In the genomic region with DNA sequence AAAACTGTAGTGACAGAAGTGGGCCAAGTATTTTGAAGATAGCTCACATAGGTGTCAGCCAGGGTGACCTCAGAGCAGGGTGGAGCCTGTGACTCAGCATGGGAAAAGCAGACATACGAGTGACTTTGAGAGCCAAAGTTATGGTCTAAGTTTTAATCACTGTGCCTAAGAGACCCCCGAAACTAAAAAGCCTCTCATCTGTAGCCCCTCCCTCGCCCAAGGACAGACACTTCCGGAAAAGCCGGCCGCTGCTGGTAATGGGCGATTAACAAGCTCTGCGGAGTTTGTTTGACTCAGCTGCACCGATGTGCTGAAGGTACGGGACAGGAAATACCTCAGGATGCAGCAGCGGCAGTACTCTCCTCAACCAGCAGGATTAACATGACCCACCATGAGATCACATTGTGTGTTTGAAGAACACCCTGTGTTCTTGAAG, we compare ENCODE assay signal across 9 mouse cellular contexts.
A peak's percentile ranks its signal among the peaks of the same experiment; 100 is the strongest.
DNase-seq lines count a peak whose midpoint lies in the region; ATAC-seq and TF ChIP-seq lines count a peak whose summit lies in the region.
"Had no signal": no experiment of that assay in that cellular context is flagged by ENCODE, and none has a peak within 500 bp of the region (broad histone marks: within the 10 kb centered on the region; RNA-seq: fewer than 3 reads in every experiment).

No protein-coding gene starts in this region.

- no peak for DNase-seq in left cerebral cortex, adult 2 months (ENCODE audit: extremely low spot score in 1 of 2, low spot score in 2 of 2)
- DNase-seq in left cerebral cortex, postnatal 14 days (ENCODE audit: low spot score in 2 of 2): no peak
- peak; percentile 11 for DNase-seq in liver
- DNase-seq in left cerebral cortex, adult 18-20 months (ENCODE audit: low spot score in 2 of 2): no peak
- DNase-seq in urinary bladder, postnatal 25 days (ENCODE audit: low spot score): no peak
- DNase-seq in right cerebral cortex, postnatal 4 days: no peak

- intact Hi-C loops in left cerebral cortex, adult 2 months (cut with DNase I): no loop called here
- intact Hi-C loops in left cerebral cortex, postnatal 14 days (cut with DNase I): loop anchor here (5.0 kb wide), 1 partner anchor 384 kb away; no protein-coding TSS in a partner anchor

- H3K9me3 ChIP-seq in stomach, embryonic 16.5 days (replicated peaks; ENCODE audit: control insufficient read depth, low read length): no peaks in the 10 kb centered on the region
- H3K9me3 ChIP-seq: embryonic facial prominence, embryonic 12.5 days had no signal

- H3K4me2 ChIP-seq in stomach, embryonic 16.5 days (ENCODE audit: low read depth, low read length): 0 out of 2 replicates have a peak overlapping the region, but pooled peaks have one; percentile 3
- H3K4me2 ChIP-seq: embryonic facial prominence, embryonic 12.5 days had no signal

- no peak for ATAC-seq in stomach, embryonic 16.5 days (ENCODE audit: insufficient read depth, low FRiP score)

- H3K4me3 ChIP-seq in left cerebral cortex, adult 2 months: no peak overlapping the region
- peak overlapping the region; percentile 15; the same call in 1 of the 2 replicates for H3K4me3 ChIP-seq in brown adipose tissue, adult 24 weeks (ENCODE audit: insufficient read depth, low read depth, low read length)
- H3K4me3 ChIP-seq in stomach, embryonic 16.5 days (replicated peaks; ENCODE audit: low read length): no peak overlapping the region
- H3K4me3 ChIP-seq: embryonic facial prominence, embryonic 12.5 days had no signal

- H3K36me3 ChIP-seq in stomach, embryonic 16.5 days (ENCODE audit: control insufficient read depth, insufficient read depth, low read length): no peaks in the 10 kb centered on the region
- H3K36me3 ChIP-seq: embryonic facial prominence, embryonic 12.5 days had no signal

- H3K27me3 ChIP-seq in stomach, embryonic 16.5 days (ENCODE audit: control insufficient read depth, insufficient read depth, low read length): no peaks in the 10 kb centered on the region
- H3K27me3 ChIP-seq: embryonic facial prominence, embryonic 12.5 days had no signal

- peak; percentile 24; the same call in 1 of the 2 replicates for TF ChIP-seq CTCF in left cerebral cortex, adult 2 months (IDR thresholded peaks at IDR 0.05)

- no peak overlapping the region for H3K27ac ChIP-seq in left cerebral cortex, adult 2 months
- peak overlapping the region; percentile 62 for H3K27ac ChIP-seq in brown adipose tissue, adult 24 weeks (replicated peaks; ENCODE audit: low read depth, low read length)
- no peak overlapping the region for H3K27ac ChIP-seq in stomach, embryonic 16.5 days (ENCODE audit: low read length)
- H3K27ac ChIP-seq: embryonic facial prominence, embryonic 12.5 days had no signal

- 69% methylated on average over 11 of the region's 11 CpGs for WGBS in stomach, embryonic 16.5 days

- H3K9ac ChIP-seq in stomach, embryonic 16.5 days (ENCODE audit: low read length): no peak overlapping the region
- H3K9ac ChIP-seq: embryonic facial prominence, embryonic 12.5 days had no signal

- peaks cover 9% of the 10 kb centered on the region for H3K4me1 ChIP-seq in brown adipose tissue, adult 24 weeks (ENCODE audit: control insufficient read depth, insufficient read depth, insufficient read length, low read length)
- 0 out of 2 replicates have a peak, but pooled peaks cover 7% of the 10 kb centered on the region for H3K4me1 ChIP-seq in stomach, embryonic 16.5 days (ENCODE audit: control insufficient read depth, insufficient read depth, low read length)
